Mouse (Mus musculus): ENCODE results near the gene Lce1b.
"Not testable (repeated sequence)": the region's sequence is repeated elsewhere in the genome, so short reads cannot be mapped to it uniquely, and the experiment has no call there.

The Lce1b gene

DNA sequence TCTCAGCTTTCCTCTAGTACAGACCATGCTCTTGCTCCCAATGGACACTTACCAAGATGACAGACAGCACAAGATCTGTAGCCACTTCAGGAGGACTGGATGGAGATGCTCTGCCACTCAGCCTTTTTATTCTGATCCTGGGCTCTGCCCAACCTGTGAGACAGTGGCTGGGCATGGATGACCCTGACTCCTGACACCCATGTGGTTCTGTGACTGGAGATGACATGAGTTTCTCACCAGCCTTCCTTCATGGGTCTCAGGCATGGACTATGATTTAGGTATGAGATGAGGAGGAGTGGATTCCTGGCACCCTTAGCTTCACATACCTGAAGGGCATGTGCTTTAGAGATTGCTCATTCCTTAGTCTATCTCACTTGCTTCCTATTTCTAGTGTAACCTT is at the start of gene Lce1b:
Lce1b (minus strand) TSS at position 101 of the 400 bp plus-strand sequence.
- DNase-seq (ENCODE audit: extremely low read depth, low read depth, low spot score), result no peak

DNA sequence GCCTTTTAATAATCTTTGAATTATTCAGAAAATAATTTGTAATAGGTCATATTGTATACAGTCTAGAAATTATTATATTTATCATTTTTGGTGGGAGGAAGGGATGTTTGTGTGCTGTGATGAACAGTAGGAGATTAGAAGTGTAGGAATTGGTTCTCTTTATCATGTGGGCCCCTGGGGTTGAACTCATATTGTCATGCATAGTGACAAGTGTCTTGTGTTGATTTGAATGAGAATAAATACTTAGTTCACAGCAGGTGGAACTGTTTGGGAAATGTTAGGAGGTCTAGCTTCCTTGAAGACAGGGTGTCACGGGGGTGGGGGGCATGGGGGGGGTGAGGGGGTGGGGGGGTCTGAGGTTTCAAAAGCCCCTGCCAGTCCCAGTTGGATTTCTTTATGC is 37.9 kb upstream of the Lce1b start:
- DNase-seq (ENCODE audit: extremely low read depth, low read depth, low spot score), result no peak

DNA sequence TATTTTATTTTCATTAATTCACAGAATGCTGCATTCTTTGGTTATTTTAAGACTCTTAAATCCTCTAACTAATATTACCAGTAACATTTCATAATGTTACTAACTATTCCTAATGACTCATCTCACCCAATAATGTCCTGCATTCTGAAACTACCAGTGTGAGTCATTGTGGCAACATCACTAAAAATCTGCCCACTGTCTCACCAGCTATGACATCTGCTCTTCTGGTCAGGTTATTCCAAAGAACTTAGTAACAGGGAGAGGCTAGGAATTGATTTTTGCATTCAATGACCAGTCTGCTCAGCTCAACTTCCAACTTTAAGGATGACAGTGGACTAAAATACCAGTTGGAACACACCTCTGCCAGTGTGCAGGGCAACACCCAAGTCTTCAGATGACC is 35.0 kb upstream of the Lce1b start:
- no peak for DNase-seq (ENCODE audit: extremely low read depth, low read depth, low spot score)

DNA sequence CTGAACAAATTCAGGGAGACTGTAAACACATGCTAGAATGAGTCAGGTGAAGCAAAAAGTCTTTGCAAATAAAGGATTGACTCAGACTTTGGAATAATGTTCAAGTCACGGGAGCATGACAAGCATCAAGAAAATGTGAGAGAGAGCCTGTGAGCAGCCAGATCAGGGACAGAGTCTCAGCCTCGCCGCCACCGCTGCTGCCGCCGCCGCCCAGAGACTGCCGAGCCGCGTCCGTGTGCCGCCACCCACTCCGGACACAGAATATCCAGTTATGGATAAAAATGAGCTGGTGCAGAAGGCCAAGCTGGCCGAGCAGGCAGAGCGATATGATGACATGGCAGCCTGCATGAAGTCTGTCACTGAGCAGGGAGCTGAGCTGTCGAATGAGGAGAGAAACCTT is 32.4 kb upstream of the Lce1b start:
- DNase-seq (ENCODE audit: extremely low read depth, low read depth, low spot score), result not testable (repeated sequence)

GRCm38 (mm10) chr3:92687110-92687509 is 30.4 kb upstream of the Lce1b start, which contains the start of gene Lce1d:
TSS of gene Lce1d (minus strand) at chr3:92687210.
- no peak for DNase-seq (ENCODE audit: extremely low read depth, low read depth, low spot score)

DNA sequence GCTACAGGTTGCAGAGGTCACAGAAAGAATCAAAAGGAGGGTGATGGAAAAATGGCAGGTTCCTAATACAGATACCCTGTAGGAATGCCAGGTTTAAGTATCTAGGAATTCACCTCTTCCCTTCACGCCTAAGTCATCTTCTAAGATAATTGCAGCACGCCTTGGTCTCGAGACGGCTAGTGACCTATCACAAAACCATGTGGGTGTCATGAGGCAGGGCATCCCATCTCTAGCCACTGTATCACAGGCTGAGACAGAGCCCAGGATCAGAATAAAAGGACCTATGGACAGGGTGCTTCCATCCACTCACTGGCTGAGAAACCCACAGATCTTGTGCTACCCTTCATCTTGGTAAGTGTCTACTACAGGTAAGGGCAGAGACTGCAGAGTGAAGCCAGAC is 22.2 kb upstream of the Lce1b start, which contains the start of gene Lce1c:
Lce1c (plus strand) TSS at position 301 of the 400 bp plus-strand sequence.
- no peak for DNase-seq (ENCODE audit: extremely low read depth, low read depth, low spot score)

GRCm38 (mm10) chr3:92670215-92670614 is 13.5 kb upstream of the Lce1b start, which contains the start of gene Lce1a2:
TSS of gene Lce1a2 (minus strand) at chr3:92670315.
- no peak for DNase-seq (ENCODE audit: extremely low read depth, low read depth, low spot score)

DNA sequence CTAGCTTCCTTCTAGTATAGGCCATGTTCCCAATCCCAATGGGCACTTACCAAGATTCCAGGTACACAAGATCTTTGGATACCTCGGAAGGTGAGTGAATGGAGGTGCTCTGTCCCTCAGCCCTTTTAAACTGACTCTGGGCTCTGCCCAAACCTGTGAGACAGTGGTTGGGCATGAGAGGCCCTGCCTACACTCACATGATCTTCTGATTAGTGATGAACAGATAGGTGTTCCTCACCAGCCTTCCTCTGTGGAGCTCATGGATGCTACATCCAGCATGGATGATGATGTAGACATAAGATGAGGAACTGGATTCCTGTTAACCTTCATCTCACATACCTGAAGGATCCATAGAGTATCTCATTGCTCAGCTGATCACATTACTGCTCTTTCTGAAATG is 8.5 kb downstream of the Lce1b start, which contains the start of gene Lce1a1:
Lce1a1 (minus strand) TSS at position 101 of the 400 bp plus-strand sequence.
- DNase-seq (ENCODE audit: extremely low read depth, low read depth, low spot score), result no peak

- no peak for DNase-seq (ENCODE audit: extremely low read depth, low read depth, low spot score)
Measured at GRCm38 (mm10) chr3:92639854-92640253, 16.9 kb downstream of the Lce1b start.

DNA sequence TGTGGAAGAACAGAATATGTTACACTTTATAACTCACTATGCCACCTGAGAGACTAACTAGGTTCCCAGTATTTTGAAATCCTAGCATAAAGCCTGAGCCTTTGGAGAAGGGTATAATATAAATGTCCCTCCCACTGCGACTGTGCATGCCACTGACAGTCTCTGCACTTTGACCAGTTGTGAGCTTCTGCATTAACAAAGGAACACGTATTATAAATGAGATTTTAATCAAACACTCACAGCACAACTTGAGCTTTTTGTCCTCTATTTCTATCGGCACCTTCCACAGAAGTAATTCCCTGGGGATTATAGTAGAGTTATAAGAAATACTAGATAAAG is 18.1 kb downstream of the Lce1b start:
- DNase-seq (ENCODE audit: extremely low read depth, low read depth, low spot score), result no peak

GRCm38 (mm10) chr3:92637745-92638652 is 18.7 kb downstream of the Lce1b start:
- DNase-seq (ENCODE audit: extremely low read depth, low read depth, low spot score), result no peak

DNA sequence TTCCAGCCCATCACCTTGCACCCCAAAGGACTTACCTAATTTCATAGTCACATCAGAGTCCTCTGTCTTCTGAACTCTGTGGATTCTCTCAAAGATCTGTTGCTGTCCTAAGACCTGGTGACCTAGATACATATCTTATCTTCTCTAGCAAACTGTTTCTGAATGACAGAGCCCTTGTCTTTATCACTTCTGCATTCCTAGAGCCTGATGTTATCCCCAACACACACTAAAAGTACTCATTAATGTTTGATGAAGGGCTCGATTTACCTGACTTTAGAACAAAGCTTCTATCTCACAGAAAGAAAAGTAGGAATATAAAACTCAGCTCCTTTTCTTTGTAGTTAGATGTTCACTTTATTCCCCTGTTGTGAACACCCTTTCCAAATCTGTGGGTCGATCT is 35.2 kb downstream of the Lce1b start, which contains the start of gene Lce6a:
Lce6a (minus strand) TSS at position 101 of the 400 bp plus-strand sequence.
- DNase-seq (ENCODE audit: extremely low read depth, low read depth, low spot score), result no peak

DNA sequence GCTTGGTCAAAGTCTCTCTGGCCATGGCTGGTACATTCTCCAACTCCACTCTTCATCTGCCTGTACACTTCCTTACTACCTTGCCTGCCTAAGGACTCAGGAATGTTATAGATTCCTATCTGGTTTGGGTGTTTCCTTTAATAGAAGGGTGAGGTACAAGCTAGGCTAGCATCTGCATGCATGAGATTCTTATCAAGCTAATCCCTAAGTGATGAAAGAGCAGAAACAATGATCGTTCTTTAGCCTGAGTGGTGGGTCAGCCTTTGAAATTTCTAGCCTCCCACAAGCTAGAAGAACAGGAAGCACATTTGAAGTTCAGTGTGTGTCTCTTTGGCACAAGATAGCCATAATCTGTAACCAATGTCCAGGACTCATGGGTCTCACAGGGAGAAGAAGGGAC is 46.9 kb downstream of the Lce1b start:
- no peak for DNase-seq (ENCODE audit: extremely low read depth, low read depth, low spot score)

- DNase-seq (ENCODE audit: extremely low read depth, low read depth, low spot score), result no peak
Measured at GRCm38 (mm10) chr3:92607392-92607791, 49.3 kb downstream of the Lce1b start, which contains the start of gene 2210017I01Rik. TSS of gene 2210017I01Rik (minus strand) at chr3:92607492.
